Comparison of ENCODE assay signal across 12 mouse cellular contexts in the genomic region with DNA sequence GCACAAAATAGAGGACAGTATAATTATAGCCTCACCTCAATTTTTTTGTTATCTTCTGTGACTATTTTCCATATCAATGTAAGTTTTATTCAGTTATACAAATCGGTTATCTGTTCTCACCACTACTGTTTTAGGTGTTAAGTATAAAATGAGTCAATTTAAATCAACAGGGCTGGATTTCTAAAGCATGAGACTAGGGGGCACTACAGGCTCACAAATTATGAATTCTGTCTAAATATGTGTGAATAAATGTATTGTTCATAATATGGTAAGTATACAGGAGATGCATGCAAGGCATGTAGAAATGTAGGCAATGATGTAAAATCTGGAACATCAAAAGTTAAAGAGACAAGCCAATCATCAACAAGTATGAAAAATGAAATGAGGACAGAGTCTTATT. TPM values are rescaled to one million over a fixed set of nuclear protein-coding genes. Genes with fewer than 3 reads are reported as not detected.
DNase-seq lines count a peak whose midpoint lies in the region; ATAC-seq and TF ChIP-seq lines count a peak whose summit lies in the region.
"Had no signal": no experiment of that assay in that cellular context is flagged by ENCODE, and none has a peak within 500 bp of the region (broad histone marks: within the 10 kb centered on the region; RNA-seq: fewer than 3 reads in every experiment).

No protein-coding gene starts in this region.

- peak; percentile 65 for TF ChIP-seq CTCF in gastrocnemius, adult 2 months (IDR thresholded peaks at IDR 0.05)

- no peak for ATAC-seq in monocyte, adult 5-6 weeks (replicated peaks; ENCODE audit: insufficient number of reproducible peaks, low FRiP score, low TSS enrichment, poor library complexity, severe bottlenecking)

- intact Hi-C loops in gastrocnemius, adult 2 months (cut with DNase I), result loop anchor here (1.0 kb wide), 1 partner anchor 139 kb away; no protein-coding TSS in a partner anchor
- intact Hi-C loops in left cerebral cortex, postnatal 10 days (cut with DNase I), result no loop called here

- H3K27ac ChIP-seq in gastrocnemius, adult 2 months, result no peak overlapping the region
- H3K27ac ChIP-seq: heart, embryonic 13.5 days; neural tube, embryonic 13.5 days had no signal

- DNase-seq in gastrocnemius, adult 2 months, result no peak
- DNase-seq in gastrocnemius, postnatal 4 days (ENCODE audit: low spot score in 2 of 2), result no peak
- DNase-seq in left cerebral cortex, adult 18-20 months (ENCODE audit: low spot score in 2 of 2), result peak; percentile 5 to 6
- DNase-seq in left cerebral cortex, postnatal 10 days (ENCODE audit: extremely low spot score in 1 of 2, low spot score in 2 of 2), result no peak
- peak; percentile 28 for DNase-seq in CD4-positive helper T cell, adult 2 months (ENCODE audit: low read depth, low spot score)
- DNase-seq in lung, postnatal 10 days, result peak; percentile 3
- no peak for DNase-seq in c-Kit-positive CD71-positive TER-119-positive erythroid progenitor cells, embryonic 14.5 days (ENCODE audit: low spot score)
- DNase-seq: kidney, postnatal 4 days had no signal

- no peak overlapping the region for H3K4me3 ChIP-seq in gastrocnemius, adult 2 months
- H3K4me3 ChIP-seq: erythroblast, embryonic 14.5 days; heart, embryonic 13.5 days; neural tube, embryonic 13.5 days had no signal

RNA-seq across cellular contexts. Expression of a gene that starts 2.5 kb away (rescaled TPM):
- not detected for total RNA-seq in gastrocnemius, adult 2 months (2021)
- not detected for total RNA-seq in gastrocnemius, postnatal 4 days (2021)
- total RNA-seq in left cerebral cortex, adult 18-20 months (2021), result not detected
- not detected for total RNA-seq in left cerebral cortex, postnatal 10 days (2021)
- not detected in 3 replicates for total RNA-seq in monocyte, adult 5-6 weeks (2017)

RNA-seq across cellular contexts. Expression of a gene that starts 27.6 kb away (rescaled TPM):
- total RNA-seq in gastrocnemius, adult 2 months (2021), result not detected
- total RNA-seq in gastrocnemius, postnatal 4 days (2021), result not detected
- total RNA-seq in left cerebral cortex, adult 18-20 months (2021), result not detected
- not detected for total RNA-seq in left cerebral cortex, postnatal 10 days (2021)
- total RNA-seq in monocyte, adult 5-6 weeks (2017), result not detected in 3 replicates

RNA-seq across cellular contexts. Expression of a gene that starts 35.6 kb away (rescaled TPM):
- not detected for total RNA-seq in gastrocnemius, adult 2 months (2021)
- not detected for total RNA-seq in gastrocnemius, postnatal 4 days (2021)
- not detected for total RNA-seq in left cerebral cortex, adult 18-20 months (2021)
- total RNA-seq in left cerebral cortex, postnatal 10 days (2021), result under 1 TPM in 1 of 2 experiments, not detected in 1; 0.02 TPM
- total RNA-seq in monocyte, adult 5-6 weeks (2017), result not detected in 3 replicates

Comparison
In these comparisons a context has a peak if more than half of its experiments do, and no peak if none do; other contexts are left out.
1. DNase-seq: peak in left cerebral cortex, adult 18-20 months (2 of 2), CD4-positive helper T cell, adult 2 months (single experiment) and lung, postnatal 10 days (single experiment); none in gastrocnemius, adult 2 months (single experiment), gastrocnemius, postnatal 4 days (0 of 2), left cerebral cortex, postnatal 10 days (0 of 2) and c-Kit-positive CD71-positive TER-119-positive erythroid progenitor cells, embryonic 14.5 days (single experiment).